Mouse (Mus musculus): Measurements from ENCODE around the gene Notch1. TPM values are rescaled to one million over a fixed set of nuclear protein-coding genes. Genes with fewer than 3 reads are reported as not detected.

Notch1 gene
- 5.7 and 5.8 TPM in 2 replicates for polyA plus RNA-seq (2015; fragmentation: Nextera tagmentation; extraction: Ambion mirVana)

DNA sequence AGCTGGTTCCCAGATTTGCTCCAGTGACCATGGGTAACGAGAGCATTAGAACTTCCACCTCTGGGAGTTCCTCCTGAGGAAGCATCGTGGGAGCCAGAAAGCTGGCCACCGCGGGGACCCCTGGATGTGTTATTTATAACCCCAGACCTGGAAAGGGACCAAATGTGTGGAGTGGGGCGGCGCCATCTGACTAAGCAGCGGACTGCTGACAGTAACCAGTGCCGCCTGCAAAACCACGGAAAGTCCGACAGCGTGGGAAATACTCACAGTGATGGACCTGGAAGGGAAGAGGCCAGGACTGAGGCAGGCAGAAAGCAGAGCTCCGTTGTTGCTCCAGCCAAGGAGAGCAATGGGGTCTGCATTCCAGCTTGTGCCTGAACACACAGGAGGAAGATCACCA, at the start of gene Notch1:
TSS of gene Notch1 (minus strand) at position 389 of the 400 bp plus-strand sequence.

GRCm38 (mm10) chr2:26444946-26445665, 71.4 kb downstream of the Notch1 start, which contains the start of gene Sec16a:
Sec16a (minus strand) TSS chr2:26445216.

DNA sequence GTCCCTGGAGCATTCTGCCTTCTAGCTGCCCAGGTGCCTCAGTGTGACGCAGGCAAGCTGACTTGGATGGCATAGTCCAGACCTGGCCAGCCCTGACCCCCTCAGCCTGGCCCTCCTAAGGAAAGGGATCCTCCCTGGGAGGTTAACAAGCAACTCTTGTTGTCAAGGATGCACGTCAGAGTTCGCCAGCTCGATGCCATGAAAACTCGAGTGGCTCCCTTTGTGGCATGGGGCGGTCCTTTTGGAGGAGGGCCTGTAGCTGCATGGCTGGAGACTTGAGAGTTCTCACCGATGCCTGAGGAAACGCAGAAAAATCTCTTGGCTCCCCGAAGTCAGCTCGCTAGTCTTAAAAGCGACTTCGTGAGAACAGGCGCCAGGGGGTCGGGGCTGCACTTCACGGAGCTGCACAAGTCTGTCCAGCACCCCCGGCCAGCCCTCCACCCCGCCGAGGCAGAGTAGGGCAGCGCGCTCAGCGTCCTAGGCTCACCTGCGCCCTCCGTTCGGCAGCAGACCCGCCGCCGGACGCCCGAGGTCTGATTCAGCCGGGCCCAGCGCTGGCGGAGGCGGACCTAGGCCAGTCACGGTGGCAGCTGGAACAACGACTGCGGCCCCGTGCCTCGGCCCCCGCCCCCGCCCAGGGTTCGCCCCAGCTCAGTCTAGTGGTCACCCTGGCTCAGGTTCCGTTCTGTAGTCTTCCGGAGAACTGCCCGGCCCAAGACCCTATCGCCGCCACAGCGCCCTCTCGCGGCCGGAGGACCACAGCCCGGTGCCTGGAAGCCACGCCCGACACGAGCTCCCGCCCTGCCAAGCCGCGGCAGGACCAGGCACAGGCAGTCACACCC, 107.7 kb downstream of the Notch1 start, which contains the start of gene Inpp5e:
TSS of gene Inpp5e (minus strand) at position 689 of the 842 bp plus-strand sequence.

Small RNAs within 50 kb of the gene (microRNA-seq; reads per million reads assigned to microRNA genes)
- gene Mir6996 = 0.93 reads per million

Other genes with a start within 250 kb of the Notch1 start
- gene Ccdc187, start 222.1 kb downstream of the Notch1 start, polyA plus RNA-seq (2015; fragmentation: Nextera tagmentation; extraction: Ambion mirVana) = 0.10 and 0.30 TPM in 2 replicates
- gene Gpsm1, start 201.1 kb downstream of the Notch1 start, polyA plus RNA-seq (2015; fragmentation: Nextera tagmentation; extraction: Ambion mirVana) = 18.5 and 18.7 TPM in 2 replicates
- 16.4 and 17.4 TPM in 2 replicates for gene Dnlz, start 164.6 kb downstream of the Notch1 start, polyA plus RNA-seq (2015; fragmentation: Nextera tagmentation; extraction: Ambion mirVana)
- 0.52 and 2.4 TPM in 2 replicates for gene Card9, start 155.7 kb downstream of the Notch1 start, polyA plus RNA-seq (2015; fragmentation: Nextera tagmentation; extraction: Ambion mirVana)
- 9.9 and 10.2 TPM in 2 replicates for gene Snapc4, start 136.0 kb downstream of the Notch1 start, polyA plus RNA-seq (2015; fragmentation: Nextera tagmentation; extraction: Ambion mirVana)
- 61.4 and 68.2 TPM in 2 replicates for gene Entr1, start 127.3 kb downstream of the Notch1 start, polyA plus RNA-seq (2015; fragmentation: Nextera tagmentation; extraction: Ambion mirVana)
- gene Pmpca, start 127.3 kb downstream of the Notch1 start, polyA plus RNA-seq (2015; fragmentation: Nextera tagmentation; extraction: Ambion mirVana) = 65.7 and 71.1 TPM in 2 replicates
- 7.9 and 8.8 TPM in 2 replicates for gene Inpp5e, start 107.5 kb downstream of the Notch1 start, polyA plus RNA-seq (2015; fragmentation: Nextera tagmentation; extraction: Ambion mirVana)
- gene Sec16a, start 71.4 kb downstream of the Notch1 start, polyA plus RNA-seq (2015; fragmentation: Nextera tagmentation; extraction: Ambion mirVana) = 12.1 and 13.2 TPM in 2 replicates
- 42.7 and 56.6 TPM in 2 replicates for gene Egfl7, start 63.4 kb upstream of the Notch1 start, polyA plus RNA-seq (2015; fragmentation: Nextera tagmentation; extraction: Ambion mirVana)
- gene Gm20532, start 70.0 kb upstream of the Notch1 start, polyA plus RNA-seq (2015; fragmentation: Nextera tagmentation; extraction: Ambion mirVana) = not detected in 2 replicates
- gene Agpat2, start 87.8 kb upstream of the Notch1 start, polyA plus RNA-seq (2015; fragmentation: Nextera tagmentation; extraction: Ambion mirVana) = 33.3 and 34.1 TPM in 2 replicates
- gene Fam69b, start 111.8 kb upstream of the Notch1 start, polyA plus RNA-seq (2015; fragmentation: Nextera tagmentation; extraction: Ambion mirVana) = 8.2 and 10.3 TPM in 2 replicates
- not detected in 2 replicates for gene Lcn4, start 154.6 kb upstream of the Notch1 start, polyA plus RNA-seq (2015; fragmentation: Nextera tagmentation; extraction: Ambion mirVana)